Mouse (Mus musculus): Measurements from ENCODE around the gene Itga9.
A peak's percentile ranks its signal among the peaks of the same experiment; 100 is the strongest.
"Not testable (repeated sequence)": the region's sequence is repeated elsewhere in the genome, so short reads cannot be mapped to it uniquely, and the experiment has no call there.

The Itga9 gene

GRCm38 (mm10) chr9:118606148-118606816 lies at the start of gene Itga9:
Itga9 (plus strand) TSS chr9:118606690.
- peak; percentile 70 for DNase-seq (ENCODE audit: low read depth)

GRCm38 (mm10) chr9:118556951-118557780 lies 49.3 kb upstream of the Itga9 start:
- DNase-seq (ENCODE audit: low read depth), result no peak

- no peak for DNase-seq (ENCODE audit: low read depth)
These were observed 43.1 kb upstream of the Itga9 start for GRCm38 (mm10) chr9:118563356-118563755.

GRCm38 (mm10) chr9:118563866-118564265 lies 42.6 kb upstream of the Itga9 start:
- no peak for DNase-seq (ENCODE audit: low read depth)

GRCm38 (mm10) chr9:118564696-118565095 lies 41.8 kb upstream of the Itga9 start:
- DNase-seq (ENCODE audit: low read depth), result no peak

- no peak for DNase-seq (ENCODE audit: low read depth)
These were observed 37.2 kb upstream of the Itga9 start for GRCm38 (mm10) chr9:118569328-118569727.

- DNase-seq (ENCODE audit: low read depth), result no peak
These were observed 35.6 kb upstream of the Itga9 start for GRCm38 (mm10) chr9:118570865-118571264.

GRCm38 (mm10) chr9:118571701-118572100 lies 34.8 kb upstream of the Itga9 start:
- DNase-seq (ENCODE audit: low read depth), result no peak

GRCm38 (mm10) chr9:118574911-118575310 lies 31.6 kb upstream of the Itga9 start:
- no peak for DNase-seq (ENCODE audit: low read depth)

- DNase-seq (ENCODE audit: low read depth), result no peak
These were observed 26.1 kb upstream of the Itga9 start for GRCm38 (mm10) chr9:118580371-118580770.

- DNase-seq (ENCODE audit: low read depth), result no peak
These were observed 23.7 kb upstream of the Itga9 start for GRCm38 (mm10) chr9:118582757-118583156.

GRCm38 (mm10) chr9:118584838-118585237 lies 21.7 kb upstream of the Itga9 start:
- no peak for DNase-seq (ENCODE audit: low read depth)

GRCm38 (mm10) chr9:118585998-118586397 lies 20.5 kb upstream of the Itga9 start:
- no peak for DNase-seq (ENCODE audit: low read depth)

GRCm38 (mm10) chr9:118587115-118587514 lies 19.4 kb upstream of the Itga9 start:
- DNase-seq (ENCODE audit: low read depth), result no peak

- peak; percentile 11 for DNase-seq (ENCODE audit: low read depth)
These were observed 17.2 kb upstream of the Itga9 start for GRCm38 (mm10) chr9:118589249-118589648.

- DNase-seq (ENCODE audit: low read depth), result no peak
These were observed 16.3 kb upstream of the Itga9 start for GRCm38 (mm10) chr9:118590230-118590629.

- no peak for DNase-seq (ENCODE audit: low read depth)
These were observed 14.9 kb upstream of the Itga9 start for GRCm38 (mm10) chr9:118591633-118592032.

GRCm38 (mm10) chr9:118592585-118593249 lies 13.8 kb upstream of the Itga9 start:
- DNase-seq (ENCODE audit: low read depth), result no peak

GRCm38 (mm10) chr9:118593443-118593842 lies 13.0 kb upstream of the Itga9 start:
- DNase-seq (ENCODE audit: low read depth), result no peak

GRCm38 (mm10) chr9:118596767-118597166 lies 9.7 kb upstream of the Itga9 start:
- no peak for DNase-seq (ENCODE audit: low read depth)

- DNase-seq (ENCODE audit: low read depth), result not testable (repeated sequence)
These were observed 6.1 kb upstream of the Itga9 start for GRCm38 (mm10) chr9:118600393-118600792.

- no peak for DNase-seq (ENCODE audit: low read depth)
These were observed 3.9 kb upstream of the Itga9 start for GRCm38 (mm10) chr9:118602576-118602975.
